Mouse (Mus musculus) adrenal gland, adult (tissue): ENCODE data around the gene Ankrd44.
A peak's percentile ranks its signal among the peaks of the same experiment; 100 is the strongest.

ENCODE experiments used
- DNase-seq, 2 experiments: peaks; one replicate each; pipeline ENCODE4 v3.0.0; 2022 to 2023; ENCODE audit warnings: low spot score in 1 of 2; ENCODE audit not compliant: inconsistent age in 2 of 2

Gene Ankrd44

GRCm38 (mm10) chr1:54713231-54714173 is 212.7 kb downstream of the Ankrd44 start:
- no peak for DNase-seq

GRCm38 (mm10) chr1:54711568-54711967 is 214.6 kb downstream of the Ankrd44 start:
- no peak for DNase-seq

GRCm38 (mm10) chr1:54710550-54710949 is 215.6 kb downstream of the Ankrd44 start:
- DNase-seq: no peak

GRCm38 (mm10) chr1:54707888-54708565 is 218.2 kb downstream of the Ankrd44 start:
- no peak for DNase-seq

GRCm38 (mm10) chr1:54707036-54707887 is 218.9 kb downstream of the Ankrd44 start:
- DNase-seq: no peak

- DNase-seq: no peak
Measured at GRCm38 (mm10) chr1:54706621-54707020, 219.6 kb downstream of the Ankrd44 start.

- DNase-seq: no peak
Measured at GRCm38 (mm10) chr1:54703466-54703865, 222.7 kb downstream of the Ankrd44 start.

GRCm38 (mm10) chr1:54702918-54703317 is 223.3 kb downstream of the Ankrd44 start:
- no peak for DNase-seq

GRCm38 (mm10) chr1:54695396-54695795 is 230.8 kb downstream of the Ankrd44 start:
- DNase-seq: no peak

GRCm38 (mm10) chr1:54691824-54692223 is 234.4 kb downstream of the Ankrd44 start:
- no peak for DNase-seq

GRCm38 (mm10) chr1:54690291-54690965 is 235.8 kb downstream of the Ankrd44 start:
- peak in 1 of 2 experiments; percentile 41 for DNase-seq

- DNase-seq: no peak
Measured at GRCm38 (mm10) chr1:54688441-54688840, 237.7 kb downstream of the Ankrd44 start.

- DNase-seq: peak; percentile 11 to 50
Measured at GRCm38 (mm10) chr1:54684316-54684715, 241.9 kb downstream of the Ankrd44 start.

GRCm38 (mm10) chr1:54679556-54679955 is 246.6 kb downstream of the Ankrd44 start:
- no peak for DNase-seq

GRCm38 (mm10) chr1:54678037-54678436 is 248.2 kb downstream of the Ankrd44 start:
- DNase-seq: no peak

- DNase-seq: no peak
Measured at GRCm38 (mm10) chr1:54675478-54675877, 250.7 kb downstream of the Ankrd44 start.

GRCm38 (mm10) chr1:54667991-54668390 is 258.2 kb downstream of the Ankrd44 start:
- no peak for DNase-seq

GRCm38 (mm10) chr1:54665582-54666405 is 260.4 kb downstream of the Ankrd44 start:
- peak; percentile 29 to 81 for DNase-seq

GRCm38 (mm10) chr1:54665095-54665494 is 261.1 kb downstream of the Ankrd44 start:
- DNase-seq: no peak

- DNase-seq: no peak
Measured at GRCm38 (mm10) chr1:54660674-54661073, 265.5 kb downstream of the Ankrd44 start.
